13 mouse cellular contexts compared by ENCODE assay signal in genomic region chr13:51725446-51725845, GRCm38 (mm10).
"Had no signal": no experiment of that assay in that cellular context is flagged by ENCODE, and none has a peak within 500 bp of the region (broad histone marks: within the 10 kb centered on the region; RNA-seq: fewer than 3 reads in every experiment).

No protein-coding gene starts in this region.

- H3K36me3 ChIP-seq: limb, embryonic 13.5 days had no signal

- H3K9ac ChIP-seq: limb, embryonic 13.5 days; liver, embryonic 13.5 days had no signal

- H3K9me3 ChIP-seq: limb, embryonic 13.5 days; liver, embryonic 13.5 days had no signal

- H3K27me3 ChIP-seq: limb, embryonic 13.5 days; liver, embryonic 13.5 days had no signal

- H3K4me2 ChIP-seq: limb, embryonic 13.5 days; liver, embryonic 13.5 days; midbrain, embryonic 11.5 days had no signal

- DNase-seq: kidney, postnatal 36 days; layer of hippocampus, postnatal 36 days; left cerebral cortex, postnatal 4 days; liver, embryonic 13.5 days; lung, adult 2 months; lung, postnatal 14 days; lung, postnatal 4 days; midbrain, embryonic 14.5 days; thymus, adult 18-20 months; thymus, postnatal 36 days had no signal

- H3K27ac ChIP-seq: kidney, postnatal 0 days; limb, embryonic 13.5 days; liver, embryonic 13.5 days had no signal

- H3K4me3 ChIP-seq: limb, embryonic 13.5 days; liver, embryonic 13.5 days had no signal
